Mouse (Mus musculus): Measurements from ENCODE around the gene Pjvk.

DNA sequence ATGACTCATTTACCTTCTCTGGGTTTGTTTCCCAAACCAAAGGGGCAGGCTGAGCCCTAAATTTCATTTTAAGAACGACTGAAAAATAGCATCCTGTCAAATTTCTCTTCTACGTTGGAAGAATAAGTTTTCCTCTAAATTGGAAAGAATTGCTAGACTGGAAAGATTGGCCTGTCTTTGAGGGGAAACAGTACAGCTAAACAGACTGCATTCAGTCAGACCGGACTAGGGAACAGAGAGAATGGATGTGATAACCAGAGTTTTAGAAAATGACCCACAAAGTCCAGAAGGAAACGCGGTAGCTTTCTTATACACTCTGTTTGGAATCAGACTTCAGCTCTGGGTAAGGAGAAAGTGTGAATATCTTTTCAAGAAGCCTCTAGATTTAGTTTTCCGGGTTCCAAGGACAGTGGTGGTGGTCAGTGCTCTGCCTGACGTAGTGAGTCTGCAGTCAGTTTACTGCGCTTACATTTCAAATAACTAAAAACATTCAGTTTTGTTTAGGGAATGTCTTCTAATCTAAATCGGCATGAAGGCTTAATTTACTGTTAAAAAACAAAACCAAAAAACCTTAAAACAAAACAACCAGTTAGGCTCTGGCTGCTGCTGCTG, 24.0 kb downstream of the Pjvk start:
- TF ChIP-seq POLR2A (IDR thresholded peaks at IDR 0.05; ENCODE audit: insufficient read depth, low read depth, low read length), result no peak
- no peak for TF ChIP-seq CTCF (IDR thresholded peaks at IDR 0.05)
